Mouse (Mus musculus) ES-Bruce4 (cell line): Measurements from ENCODE around the gene Olfr288.

ENCODE experiments used
- CTCF ChIP-seq: IDR thresholded peaks from one replicate; pipeline ENCODE4 v1.8.1; 2011; ENCODE audit warnings: low read depth, low read length
- EP300 ChIP-seq: IDR thresholded peaks from 2 replicates; pipeline ENCODE4 v1.6.1; 2011; ENCODE audit warnings: low read depth, low read length; ENCODE audit not compliant: insufficient read depth
- POLR2A ChIP-seq: IDR thresholded peaks from one replicate; pipeline ENCODE4 v1.8.1; 2011; ENCODE audit warnings: low read length; ENCODE audit not compliant: insufficient read depth

GRCm38 (mm10) chr15:98152916-98153315, 42.4 kb downstream of the Olfr288 start:
- TF ChIP-seq POLR2A (no peak), CTCF (no peak), EP300 (no peak)
